Mouse (Mus musculus) bone marrow, adult 2 months (tissue): ENCODE data around the gene Sox14. TPM values are rescaled to one million over a fixed set of nuclear protein-coding genes. Genes with fewer than 3 reads are reported as not detected.

Experiments
- H3K27ac ChIP-seq: fragments of 200-500 bp; 2 replicates; pipeline ENCODE4 v1.5.1; 2012; ENCODE audit warnings: low read depth, mild to moderate bottlenecking, control low read depth, inconsistent platforms, low read length; ENCODE audit not compliant: control insufficient read depth, poor library complexity, insufficient read depth
- H3K4me1 ChIP-seq: fragments of 200-500 bp; 2 replicates; pipeline ENCODE4 v1.6.1; 2011; ENCODE audit warnings: low read length; ENCODE audit not compliant: control insufficient read depth, insufficient read depth
- H3K4me3 ChIP-seq: fragments of 200-500 bp; replicated peaks from 2 replicates; pipeline ENCODE3; 2011; ENCODE audit warnings: mild to moderate bottlenecking, low read depth, low read length, control low read depth; ENCODE audit not compliant: control insufficient read depth
- CTCF ChIP-seq: fragments of 200-500 bp; IDR thresholded peaks from 2 replicates; pipeline ENCODE4 v1.5.1; 2011; ENCODE audit warnings: low read length, control low read depth; ENCODE audit not compliant: control insufficient read depth, insufficient read depth
- POLR2A ChIP-seq: fragments of 200-500 bp; IDR thresholded peaks from 2 replicates; pipeline ENCODE4 v1.6.1; 2011; ENCODE audit warnings: low read depth, mild to moderate bottlenecking, control low read depth, low read length, borderline replicate concordance; ENCODE audit not compliant: control insufficient read depth
- WGBS: fragments of 180-500 bp; shearing (Covaris S2); methylation state at CpG from one replicate; pipeline ENCODE4 v1.1.7; 2018; 5-methylcytosine and 5-hydroxymethylcytosine counted together
- polyA plus RNA-seq: library from polyadenylated mRNA; stranded (reverse); fragments of >200 nt; gene quantifications from 2 replicates; pipeline ENCODE4 v1.2.4, GENCODE M21; 2011; ENCODE audit warnings: low replicate concordance; ENCODE audit not compliant: missing spikeins, insufficient read depth, insufficient read length

The Sox14 gene
- polyA plus RNA-seq, 1 experiment: not detected

- no peak overlapping the region for H3K4me3 ChIP-seq
- H3K4me1 ChIP-seq: no peaks in the 10 kb centered on the region
- H3K27ac ChIP-seq: no peak overlapping the region
- no peak for TF ChIP-seq CTCF
- TF ChIP-seq POLR2A: no peak
- 9% methylated on average over 31 of the region's 31 CpGs for WGBS
These were observed 3.5 kb downstream of the Sox14 start for GRCm38 (mm10) chr9:99872204-99873115.

GRCm38 (mm10) chr9:99871556-99872203 lies 4.3 kb downstream of the Sox14 start:
- no peak for TF ChIP-seq POLR2A
- no peak for TF ChIP-seq CTCF
- H3K4me1 ChIP-seq: no peaks in the 10 kb centered on the region
- H3K4me3 ChIP-seq: no peak overlapping the region
- no peak overlapping the region for H3K27ac ChIP-seq
- WGBS: 6% methylated on average over 34 of the region's 34 CpGs

- no peak overlapping the region for H3K4me3 ChIP-seq
- no peak for TF ChIP-seq CTCF
- TF ChIP-seq POLR2A: no peak
- H3K4me1 ChIP-seq: no peaks in the 10 kb centered on the region
- WGBS: 8% methylated on average over 37 of the region's 37 CpGs
- H3K27ac ChIP-seq: no peak overlapping the region
These were observed 5.0 kb downstream of the Sox14 start for GRCm38 (mm10) chr9:99870780-99871555.

- 2% methylated on average over 34 of the region's 34 CpGs for whole genome bisulfite sequencing
- Histone ChIP-seq H3K4me3 (no peak overlapping the region), H3K4me1 (no peaks in the 10 kb centered on the region), H3K27ac (no peak overlapping the region)
- no peak for TF ChIP-seq POLR2A
- TF ChIP-seq CTCF: no peak
These were observed 5.8 kb downstream of the Sox14 start for GRCm38 (mm10) chr9:99869936-99870779.

DNA sequence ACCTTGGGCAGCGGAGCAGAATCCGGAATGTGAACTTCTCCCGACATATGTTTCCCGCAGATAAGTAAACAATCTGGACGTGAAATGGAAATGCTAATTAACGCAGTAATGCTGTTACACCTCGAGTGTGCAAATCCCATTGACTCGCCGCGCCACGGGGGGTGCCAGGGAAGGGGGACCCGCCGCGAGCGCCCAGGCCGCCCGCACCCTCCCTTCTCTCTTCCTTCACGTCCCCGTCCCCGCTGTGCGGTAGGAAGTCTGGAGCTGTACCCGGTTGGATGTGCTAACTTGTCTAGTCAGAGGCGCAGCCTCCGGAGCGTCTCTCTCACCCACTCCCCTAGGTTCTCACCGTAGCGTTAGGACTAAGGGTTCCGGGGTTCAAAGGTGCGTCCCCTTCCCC lies 6.7 kb downstream of the Sox14 start:
- 2% methylated on average over 29 of the region's 29 CpGs for WGBS
- H3K4me1 ChIP-seq: no peaks in the 10 kb centered on the region
- TF ChIP-seq POLR2A (no peak), CTCF (no peak)
- no peak overlapping the region for H3K4me3 ChIP-seq
- H3K27ac ChIP-seq: no peak overlapping the region

DNA sequence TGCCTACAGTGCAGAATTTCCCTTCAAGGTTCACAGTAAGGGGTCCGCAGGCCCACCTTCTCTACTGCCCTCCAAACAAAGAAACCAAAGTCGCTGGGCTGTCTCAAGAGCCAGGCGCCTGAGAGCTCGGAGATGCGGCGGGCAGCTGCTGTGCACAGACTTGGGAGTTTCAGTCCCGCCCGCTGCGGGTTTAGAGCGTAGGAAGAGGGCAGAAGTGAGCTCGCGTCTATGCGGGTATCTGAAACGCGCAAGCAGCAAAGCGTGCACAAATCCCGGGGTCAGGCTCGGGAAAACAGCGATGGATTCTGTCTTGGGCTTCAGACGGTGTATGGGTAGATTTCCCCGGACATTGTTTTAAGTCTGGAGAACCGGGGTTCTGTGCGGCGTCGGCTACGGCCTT lies 7.4 kb downstream of the Sox14 start:
- TF ChIP-seq POLR2A (no peak), CTCF (no peak)
- no peaks in the 10 kb centered on the region for H3K4me1 ChIP-seq
- WGBS: 3% methylated on average over 26 of the region's 26 CpGs
- H3K4me3 ChIP-seq: no peak overlapping the region
- no peak overlapping the region for H3K27ac ChIP-seq

DNA sequence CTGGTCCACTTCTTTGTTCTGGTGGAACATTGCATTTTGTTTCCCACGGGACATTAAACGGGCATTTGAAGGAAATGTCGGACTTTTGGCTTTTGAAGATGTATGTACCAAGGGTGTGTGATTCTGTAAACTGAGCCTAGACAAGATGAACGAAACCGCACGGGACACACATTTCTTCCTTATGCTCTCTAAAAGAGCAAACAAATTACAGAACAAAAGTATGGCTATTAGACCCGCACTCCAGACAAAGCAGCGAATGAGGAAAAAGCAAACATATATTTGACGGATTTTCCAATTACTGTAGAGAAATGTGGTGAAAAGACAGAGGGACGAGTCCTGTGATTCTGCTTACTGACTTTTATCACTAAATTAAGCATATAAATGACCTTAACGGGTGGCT lies 7.9 kb downstream of the Sox14 start:
- Histone ChIP-seq H3K4me3 (no peak overlapping the region), H3K4me1 (no peaks in the 10 kb centered on the region), H3K27ac (no peak overlapping the region)
- WGBS: 6% methylated on average over 11 of the region's 11 CpGs
- TF ChIP-seq POLR2A (no peak), CTCF (no peak)
